Mouse (Mus musculus) neural tube, embryonic 12.5 days (tissue): ENCODE measurements around the gene Wars2. TPM values are rescaled to one million over a fixed set of nuclear protein-coding genes. Genes with fewer than 3 reads are reported as not detected.

Experiments
- ATAC-seq: fragments of 200-750 bp; cut with Nextera tagmentation; 2 replicates; pipeline ENCODE4 v1.8.0; 2017; ENCODE audit warnings: low read depth, mild to moderate bottlenecking, moderate TSS enrichment, moderate library complexity; ENCODE audit not compliant: low FRiP score
- H3K27ac ChIP-seq: fragments of 300-500 bp; sonication (generic); 2 replicates; pipeline ENCODE4 v1.5.1; 2016
- H3K27me3 ChIP-seq: fragments of 300-500 bp; sonication (generic); replicated peaks from 2 replicates; pipeline ENCODE4 v1.6.1; 2016; ENCODE audit warnings: mild to moderate bottlenecking
- H3K36me3 ChIP-seq: fragments of 300-500 bp; sonication (generic); 2 replicates; pipeline ENCODE4 v1.6.1; 2016; ENCODE audit warnings: mild to moderate bottlenecking
- H3K4me1 ChIP-seq: fragments of 300-500 bp; sonication (generic); 2 replicates; pipeline ENCODE4 v1.6.1; 2016
- H3K4me2 ChIP-seq: fragments of 300-500 bp; sonication (generic); replicated peaks from 2 replicates; pipeline ENCODE4 v1.6.1; 2016; ENCODE audit warnings: mild to moderate bottlenecking
- H3K4me3 ChIP-seq: fragments of 300-500 bp; sonication (generic); 2 replicates; pipeline ENCODE4 v1.5.1; 2016
- H3K9ac ChIP-seq: fragments of 300-500 bp; sonication (generic); 2 replicates; pipeline ENCODE4 v1.6.1; 2016; ENCODE audit warnings: mild to moderate bottlenecking
- H3K9me3 ChIP-seq: fragments of 300-500 bp; sonication (generic); 2 replicates; pipeline ENCODE4 v1.6.1; 2016; ENCODE audit warnings: mild to moderate bottlenecking
- WGBS: fragments of 180-500 bp; shearing (Covaris S2); methylation state at CpG from one replicate; pipeline ENCODE4 v1.1.7; 2016; 5-methylcytosine and 5-hydroxymethylcytosine counted together
- polyA plus RNA-seq: library from polyadenylated mRNA; unstranded; fragments of >200 nt; fragmentation: Nextera tagmentation; extraction: Ambion mirVana; gene quantifications from 2 replicates; pipeline ENCODE4 v1.2.1, GENCODE M21; 2016

Wars2 gene
- polyA plus RNA-seq, result 5.5 and 6.4 TPM in 2 replicates

- H3K4me3 ChIP-seq, result peak within 1 kb of the TSS; percentile 50
- peak within 1 kb of the TSS; percentile 72 for H3K4me2 ChIP-seq
- ATAC-seq, result peak; percentile 100
- WGBS, result under 1% methylated on average over 57 of the region's 57 CpGs
- no peaks in the 10 kb centered on the region for H3K27me3 ChIP-seq
- H3K9me3 ChIP-seq, result no peaks in the 10 kb centered on the region
- H3K9ac ChIP-seq, result peak within 1 kb of the TSS; percentile 56
- no peaks in the 10 kb centered on the region for H3K36me3 ChIP-seq
- peak within 1 kb of the TSS; percentile 88 for H3K27ac ChIP-seq
- no peaks in the 10 kb centered on the region; the same call in 1 of the 2 replicates for H3K4me1 ChIP-seq
Observed at GRCm38 (mm10) chr3:99140940-99141854, at the start of gene Wars2. Wars2 (plus strand) TSS chr3:99141068.

- no peaks in the 10 kb centered on the region for H3K27me3 ChIP-seq
- no peaks in the 10 kb centered on the region for H3K4me1 ChIP-seq
- H3K4me3 ChIP-seq, result no peak overlapping the region
- H3K9ac ChIP-seq, result no peak overlapping the region
- H3K36me3 ChIP-seq, result no peaks in the 10 kb centered on the region
- WGBS, result 79% methylated on average over 3 of the region's 3 CpGs
- no peak overlapping the region for H3K4me2 ChIP-seq
- no peak overlapping the region for H3K27ac ChIP-seq
- no peaks in the 10 kb centered on the region for H3K9me3 ChIP-seq
- no peak for ATAC-seq
Observed at GRCm38 (mm10) chr3:99096816-99097215, 44.1 kb upstream of the Wars2 start.

- H3K4me3 ChIP-seq, result no peak overlapping the region
- H3K9me3 ChIP-seq, result no peaks in the 10 kb centered on the region
- H3K4me1 ChIP-seq, result no peaks in the 10 kb centered on the region
- H3K9ac ChIP-seq, result no peak overlapping the region
- no peak for ATAC-seq
- no peaks in the 10 kb centered on the region for H3K27me3 ChIP-seq
- 76% methylated on average over 9 of the region's 9 CpGs for whole genome bisulfite sequencing
- H3K36me3 ChIP-seq, result no peaks in the 10 kb centered on the region
- no peak overlapping the region for H3K27ac ChIP-seq
- H3K4me2 ChIP-seq, result no peak overlapping the region
Observed at GRCm38 (mm10) chr3:99110353-99111213, 30.3 kb upstream of the Wars2 start.

DNA sequence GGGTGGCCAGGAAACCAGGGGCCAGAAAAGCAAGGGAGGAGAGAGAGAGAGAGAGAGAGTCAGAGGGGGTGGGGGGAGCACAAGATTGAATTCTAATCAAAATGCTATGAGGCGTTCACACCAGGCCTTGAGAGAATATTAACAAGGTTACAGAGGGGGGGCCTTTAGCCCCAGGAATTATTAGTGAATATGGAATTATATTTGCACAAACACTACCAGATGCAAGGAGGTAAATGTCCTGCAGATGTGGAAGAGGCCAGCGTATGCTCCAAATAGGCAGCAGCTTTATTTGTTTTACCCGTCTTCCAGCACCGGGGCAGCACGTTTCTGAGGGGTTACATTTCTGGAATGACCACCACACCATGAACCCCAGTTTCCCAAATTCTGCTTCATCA, 29.7 kb upstream of the Wars2 start:
- ATAC-seq, result no peak

DNA sequence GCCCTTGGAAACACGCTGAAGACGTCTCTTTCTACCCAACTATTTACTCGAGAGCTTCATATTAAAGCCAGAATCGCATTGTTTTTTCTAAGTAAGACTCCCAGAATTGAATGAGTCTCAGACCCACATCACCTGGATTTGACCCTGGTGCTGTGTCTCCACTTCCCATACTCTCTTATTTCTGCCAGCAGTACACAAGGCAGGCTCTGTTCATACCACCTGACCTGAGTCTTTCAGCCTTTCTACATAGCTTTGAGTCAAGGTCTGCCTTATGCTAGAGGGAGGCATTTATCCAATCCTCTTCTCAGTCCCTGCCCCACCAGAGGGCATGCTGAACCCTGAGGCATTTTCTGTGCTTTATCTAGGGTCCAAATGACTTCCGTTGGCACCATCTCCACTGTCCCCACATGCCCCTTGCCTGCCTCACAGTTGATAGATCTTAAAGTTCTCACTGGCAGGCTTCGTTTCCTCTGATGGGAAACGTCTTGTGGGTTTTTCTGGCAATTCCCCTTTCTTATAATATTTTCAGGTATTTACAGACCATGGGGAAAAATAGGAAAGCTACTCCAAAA, 27.5 kb upstream of the Wars2 start:
- WGBS, result 85% methylated on average over 7 of the region's 7 CpGs
- Histone ChIP-seq H3K4me3 (no peak overlapping the region), H3K27ac (no peak overlapping the region), H3K4me2 (no peak overlapping the region), H3K9me3 (no peaks in the 10 kb centered on the region), H3K4me1 (no peaks in the 10 kb centered on the region), H3K27me3 (no peaks in the 10 kb centered on the region), H3K9ac (no peak overlapping the region), H3K36me3 (no peaks in the 10 kb centered on the region)
- ATAC-seq, result no peak

More for the DNA sequence above, 29.7 kb upstream of the Wars2 start:
- H3K9me3 ChIP-seq, result no peaks in the 10 kb centered on the region
- no peak overlapping the region for H3K4me2 ChIP-seq
- WGBS, result 81% methylated on average over 5 of the region's 5 CpGs
- H3K27ac ChIP-seq, result no peak overlapping the region
- no peaks in the 10 kb centered on the region for H3K36me3 ChIP-seq
- H3K4me3 ChIP-seq, result no peak overlapping the region
- no peaks in the 10 kb centered on the region for H3K27me3 ChIP-seq
- H3K9ac ChIP-seq, result no peak overlapping the region
- H3K4me1 ChIP-seq, result no peaks in the 10 kb centered on the region

DNA sequence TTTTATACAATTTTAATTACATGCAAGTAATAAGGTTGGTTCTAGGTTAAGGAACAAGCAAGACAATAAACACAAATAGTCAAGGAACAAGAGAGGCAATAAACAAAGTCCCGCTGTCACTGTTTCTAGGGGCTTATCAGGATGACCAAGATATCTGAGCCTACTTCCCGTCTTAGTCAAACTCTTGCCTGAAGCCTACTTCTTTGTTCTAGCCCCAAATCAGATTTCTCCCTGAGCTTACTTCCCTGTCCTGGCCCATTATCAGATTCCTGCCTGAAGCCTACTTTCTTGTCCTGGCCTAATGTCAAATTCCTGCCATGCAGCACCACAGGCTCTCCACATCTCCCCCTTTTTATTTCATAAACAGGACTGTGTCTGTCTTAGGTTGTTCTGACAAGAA, 19.9 kb upstream of the Wars2 start:
- Histone ChIP-seq H3K4me2 (no peak overlapping the region), H3K9ac (no peak overlapping the region), H3K27me3 (no peaks in the 10 kb centered on the region), H3K9me3 (no peaks in the 10 kb centered on the region), H3K4me3 (no peak overlapping the region), H3K4me1 (no peaks in the 10 kb centered on the region), H3K36me3 (no peaks in the 10 kb centered on the region), H3K27ac (no peak overlapping the region)
- no peak for ATAC-seq
- 93% methylated on average over 2 of the region's 2 CpGs for WGBS

DNA sequence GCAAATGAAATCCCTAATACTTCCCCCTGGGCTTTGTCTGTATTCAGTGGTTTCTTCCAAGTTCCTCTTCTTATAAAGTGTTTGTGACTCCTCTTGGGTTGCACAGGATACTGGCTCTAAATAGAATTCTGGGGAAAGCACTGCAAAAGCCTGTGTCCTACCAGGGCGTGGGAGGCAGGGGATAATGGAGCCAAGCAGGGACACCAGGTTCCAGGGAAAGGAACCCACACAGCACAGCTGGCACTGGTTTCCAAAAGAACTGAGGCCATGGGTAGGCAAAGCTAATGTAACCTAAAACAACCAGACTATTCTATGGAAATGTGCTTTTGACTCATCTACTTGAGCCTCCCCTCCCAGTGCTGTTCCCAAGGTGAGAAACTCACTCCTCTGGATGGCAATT, 10.3 kb upstream of the Wars2 start:
- no peaks in the 10 kb centered on the region for H3K4me1 ChIP-seq
- no peak overlapping the region for H3K27ac ChIP-seq
- no peak overlapping the region for H3K4me2 ChIP-seq
- 75% methylated on average over 1 of the region's 1 CpGs for WGBS
- no peak overlapping the region for H3K9ac ChIP-seq
- H3K36me3 ChIP-seq, result no peaks in the 10 kb centered on the region
- no peaks in the 10 kb centered on the region for H3K9me3 ChIP-seq
- H3K27me3 ChIP-seq, result no peaks in the 10 kb centered on the region
- ATAC-seq, result no peak
- no peak overlapping the region for H3K4me3 ChIP-seq

DNA sequence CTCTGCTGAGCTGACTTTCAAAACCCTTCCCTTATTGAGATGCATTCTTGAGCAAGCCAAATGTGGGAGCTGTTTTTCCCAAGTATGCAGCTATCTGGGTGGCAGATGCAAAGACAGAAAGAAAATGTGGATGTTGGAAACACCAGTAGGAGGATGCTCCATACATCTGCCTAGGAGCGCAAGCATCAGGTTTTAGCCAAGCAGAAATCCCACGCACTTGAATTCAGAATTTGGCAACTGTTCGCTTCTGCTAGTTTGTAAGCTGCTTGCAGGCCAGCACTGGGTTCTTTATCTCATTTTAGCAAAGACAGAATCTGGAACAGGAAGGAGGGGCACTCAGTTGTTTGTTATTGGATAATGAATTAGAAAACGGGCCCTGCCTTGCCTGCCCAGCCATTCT, 8.9 kb upstream of the Wars2 start:
- 93% methylated on average over 4 of the region's 4 CpGs for WGBS
- ATAC-seq, result no peak
- no peaks in the 10 kb centered on the region for H3K9me3 ChIP-seq

GRCm38 (mm10) chr3:99133913-99134312, 7.0 kb upstream of the Wars2 start:
- ATAC-seq, result no peak
- no peak overlapping the region for H3K4me2 ChIP-seq
- no peak overlapping the region for H3K4me3 ChIP-seq
- no peaks in the 10 kb centered on the region for H3K27me3 ChIP-seq
- H3K27ac ChIP-seq, result no peak overlapping the region
- H3K36me3 ChIP-seq, result no peaks in the 10 kb centered on the region
- H3K4me1 ChIP-seq, result no peaks in the 10 kb centered on the region
- H3K9ac ChIP-seq, result no peak overlapping the region
- whole genome bisulfite sequencing, result 94% methylated on average over 4 of the region's 4 CpGs
- no peaks in the 10 kb centered on the region for H3K9me3 ChIP-seq

More for the DNA sequence above, 8.9 kb upstream of the Wars2 start:
- Histone ChIP-seq H3K4me2 (no peak overlapping the region), H3K9ac (no peak overlapping the region), H3K4me1 (no peaks in the 10 kb centered on the region), H3K27ac (no peak overlapping the region), H3K36me3 (no peaks in the 10 kb centered on the region), H3K4me3 (no peak overlapping the region), H3K27me3 (no peaks in the 10 kb centered on the region)

DNA sequence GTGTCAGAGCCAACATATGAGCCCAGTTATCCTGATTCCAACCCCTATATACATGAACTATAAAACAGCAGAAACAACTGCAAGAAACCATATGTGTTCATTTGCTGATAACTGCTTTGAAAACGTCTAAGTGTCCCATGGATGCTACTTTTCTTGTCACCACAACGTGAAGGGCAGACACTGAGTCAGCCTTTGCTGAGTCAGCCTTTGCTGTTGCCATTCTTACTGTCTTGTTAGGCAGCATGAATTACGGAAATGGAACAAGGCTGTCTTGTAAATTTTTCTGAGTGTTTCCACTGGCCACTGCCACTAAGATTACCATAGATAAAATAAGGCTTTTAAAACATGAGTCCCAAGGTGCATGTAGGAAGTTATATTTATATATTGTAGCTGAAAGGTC, 7.0 kb downstream of the Wars2 start:
- 77% methylated on average over 3 of the region's 3 CpGs for WGBS

GRCm38 (mm10) chr3:99149035-99149434, 8.2 kb downstream of the Wars2 start:
- no peak overlapping the region for H3K9ac ChIP-seq
- no peak overlapping the region for H3K4me3 ChIP-seq
- no peaks in the 10 kb centered on the region for H3K4me1 ChIP-seq
- no peaks in the 10 kb centered on the region for H3K27me3 ChIP-seq
- H3K36me3 ChIP-seq, result no peaks in the 10 kb centered on the region
- no peaks in the 10 kb centered on the region for H3K9me3 ChIP-seq
- no peak overlapping the region for H3K27ac ChIP-seq
- 75% methylated on average over 3 of the region's 3 CpGs for WGBS
- ATAC-seq, result no peak
- no peak overlapping the region for H3K4me2 ChIP-seq

More for the DNA sequence above, 7.0 kb downstream of the Wars2 start:
- no peaks in the 10 kb centered on the region for H3K9me3 ChIP-seq
- no peaks in the 10 kb centered on the region for H3K36me3 ChIP-seq
- no peak overlapping the region for H3K27ac ChIP-seq
- H3K9ac ChIP-seq, result no peak overlapping the region
- no peak overlapping the region for H3K4me3 ChIP-seq
- no peak overlapping the region for H3K4me2 ChIP-seq
- H3K4me1 ChIP-seq, result no peaks in the 10 kb centered on the region
- H3K27me3 ChIP-seq, result no peaks in the 10 kb centered on the region
- ATAC-seq, result no peak

- WGBS, result 89% methylated on average over 4 of the region's 4 CpGs
- Histone ChIP-seq H3K27me3 (no peaks in the 10 kb centered on the region), H3K9me3 (no peaks in the 10 kb centered on the region), H3K4me2 (no peak overlapping the region), H3K9ac (no peak overlapping the region), H3K4me3 (no peak overlapping the region), H3K27ac (no peak overlapping the region), H3K4me1 (no peaks in the 10 kb centered on the region), H3K36me3 (no peaks in the 10 kb centered on the region)
- ATAC-seq, result no peak
Observed at GRCm38 (mm10) chr3:99156286-99156685, 15.4 kb downstream of the Wars2 start.
